Mouse (Mus musculus) left cerebral cortex, adult 11 months (tissue): ENCODE measurements around the gene Gm3269.
"Not testable (repeated sequence)": the region's sequence is repeated elsewhere in the genome, so short reads cannot be mapped to it uniquely, and the experiment has no call there.

Experiments used
- DNase-seq: peaks from one replicate; pipeline ENCODE4 v3.0.0; 2022; ENCODE audit warnings: low spot score

The Gm3269 gene

DNA sequence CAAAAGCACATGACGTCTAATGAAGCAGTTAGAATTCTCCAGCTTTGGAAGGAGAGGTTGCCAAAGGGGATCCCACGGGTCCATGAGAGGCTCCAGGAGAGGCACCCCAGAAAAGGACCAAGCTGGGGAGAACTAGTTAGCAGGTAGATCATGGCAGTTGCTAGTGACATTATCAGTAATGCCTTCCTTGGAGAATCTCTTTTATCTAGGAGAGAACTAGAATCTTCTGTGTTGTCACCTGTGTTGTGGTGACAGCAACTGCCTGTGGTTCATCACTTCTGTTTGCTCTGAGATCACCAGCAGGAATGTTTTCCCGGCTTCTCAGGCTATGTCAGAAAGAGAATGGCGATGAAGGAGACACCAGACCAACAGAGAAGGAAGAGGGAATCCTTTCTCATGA, at the start of gene Gm3269:
Gm3269 (plus strand) TSS at position 301 of the 400 bp plus-strand sequence.
- DNase-seq, result not testable (repeated sequence)

DNA sequence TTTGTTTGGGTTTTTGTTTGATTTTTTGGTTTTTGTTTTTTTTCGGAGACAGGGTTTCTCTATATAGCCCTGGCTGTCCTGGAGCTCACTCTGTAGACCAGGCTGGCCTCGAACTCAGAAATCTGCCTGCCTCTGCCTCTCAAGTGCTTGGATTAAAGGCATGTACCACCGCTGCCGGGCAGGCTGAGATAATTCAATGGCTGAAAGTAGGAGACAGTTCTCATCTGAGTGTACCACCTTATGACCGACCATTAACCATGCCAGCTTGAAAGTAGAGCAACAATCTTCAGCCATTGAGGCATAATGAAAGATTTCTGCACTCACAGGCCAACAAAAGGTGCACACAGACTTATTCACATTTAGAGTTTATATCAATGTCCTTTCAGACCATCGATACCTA, 31.5 kb upstream of the Gm3269 start:
- not testable (repeated sequence) for DNase-seq

DNA sequence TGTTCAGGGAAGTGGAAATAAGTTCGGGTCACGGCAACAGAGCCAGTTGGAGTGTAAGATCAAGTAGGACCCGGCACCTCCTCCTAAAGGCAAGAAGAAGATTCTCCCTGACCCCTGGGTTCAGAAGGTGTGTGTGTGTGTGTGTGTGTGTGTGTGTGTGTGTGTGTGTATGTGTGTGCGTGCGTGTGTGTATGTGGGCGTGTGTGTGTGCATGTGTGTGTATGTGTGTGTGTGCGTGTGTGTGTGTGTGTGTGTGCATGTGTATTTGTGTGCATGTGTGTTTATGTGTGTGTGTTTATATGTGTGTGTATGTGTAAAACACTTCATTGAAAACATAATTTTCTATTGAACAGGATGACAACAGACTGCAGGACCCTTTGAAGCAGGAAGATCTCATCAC, 16.0 kb upstream of the Gm3269 start:
- DNase-seq, result not testable (repeated sequence)

DNA sequence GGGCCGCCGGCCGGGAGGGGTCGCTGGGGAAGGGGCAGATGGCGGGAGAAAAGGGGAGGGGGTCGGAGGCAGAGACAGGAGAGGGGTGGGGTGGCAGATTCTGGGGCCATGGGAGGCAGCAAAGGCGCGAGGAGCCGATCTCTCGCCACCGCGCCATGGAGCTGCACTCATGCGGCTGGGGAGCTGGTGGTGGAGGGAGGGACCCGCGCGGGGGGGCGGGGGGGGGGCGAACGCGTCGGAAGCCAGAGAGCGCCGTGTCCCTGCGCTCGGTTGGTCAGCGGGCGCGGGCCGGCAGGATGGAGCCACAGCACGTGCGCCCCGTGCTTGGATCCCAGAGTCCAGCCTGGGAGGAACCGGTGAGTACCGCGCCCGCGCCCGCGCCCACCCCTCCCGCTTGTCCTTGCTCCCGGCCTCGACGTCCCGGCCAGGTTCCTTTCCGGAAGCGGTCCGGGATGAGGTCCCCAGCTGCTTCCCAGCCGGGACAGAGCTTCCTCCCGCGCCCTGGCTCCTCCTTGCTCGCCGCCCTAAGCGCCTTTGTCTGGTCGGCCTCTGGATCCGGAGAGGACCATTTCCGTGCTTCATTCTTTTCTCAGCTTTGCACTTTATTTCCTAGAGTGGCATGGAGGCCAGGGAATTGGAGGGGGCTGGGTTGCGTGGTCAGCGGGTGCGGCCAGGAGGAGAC, 17.5 kb downstream of the Gm3269 start, which contains the start of gene Gm3264:
Gm3264 (plus strand) TSS at position 278 of the 682 bp plus-strand sequence.
- not testable (repeated sequence) for DNase-seq

DNA sequence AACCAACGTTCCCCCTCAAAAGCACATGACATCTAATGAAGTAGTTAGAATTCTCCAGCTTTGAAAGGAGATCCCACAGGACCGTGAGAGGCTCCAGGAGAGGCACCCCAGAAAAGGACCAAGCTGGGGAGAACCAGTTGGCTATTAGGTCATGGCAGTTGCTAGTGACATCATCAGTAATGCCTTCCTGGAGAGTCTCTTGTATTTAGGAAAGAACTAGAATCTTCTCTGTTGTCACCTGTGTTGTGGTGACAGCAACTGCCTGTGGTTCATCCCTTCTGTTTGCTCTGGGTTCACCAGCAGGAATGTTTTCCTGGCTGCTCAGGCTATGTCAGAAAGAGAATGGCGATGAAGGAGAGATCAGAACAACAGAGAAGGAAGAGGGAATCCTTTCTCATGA, 54.2 kb downstream of the Gm3269 start, which contains the start of gene Gm3278:
Gm3278 (plus strand) TSS at position 301 of the 400 bp plus-strand sequence.
- not testable (repeated sequence) for DNase-seq
